Mouse (Mus musculus): ENCODE measurements at regions not wholly inside any gene's neighbourhood (a gene's known extent, or its start where the extent isn't known, plus 50 kb on each side); places are given as distances from the start of the nearest gene placed in this dataset.

- DNase-seq (ENCODE audit: low spot score), result no peak
Observed at GRCm38 (mm10) chr10:54601993-54602392, 525.6 kb upstream of the Man1a start.

GRCm38 (mm10) chr10:54595072-54595471 is 518.7 kb upstream of the Man1a start:
- no peak for DNase-seq (ENCODE audit: low spot score)

- peak; percentile 70 for DNase-seq (ENCODE audit: low spot score)
Observed at GRCm38 (mm10) chr10:54558636-54559035, 482.2 kb upstream of the Man1a start.

- no peak for DNase-seq (ENCODE audit: low spot score)
Observed at GRCm38 (mm10) chr10:54551734-54552397, 475.5 kb upstream of the Man1a start.

- DNase-seq (ENCODE audit: low spot score), result no peak
Observed at GRCm38 (mm10) chr10:54550665-54551064, 474.3 kb upstream of the Man1a start.

- no peak for DNase-seq (ENCODE audit: low spot score)
Observed at GRCm38 (mm10) chr10:54548977-54549376, 472.6 kb upstream of the Man1a start.

GRCm38 (mm10) chr10:54548526-54548925 is 472.1 kb upstream of the Man1a start:
- no peak for DNase-seq (ENCODE audit: low spot score)

GRCm38 (mm10) chr10:54532581-54532980 is 456.2 kb upstream of the Man1a start:
- DNase-seq (ENCODE audit: low spot score), result no peak

- no peak for DNase-seq (ENCODE audit: low spot score)
Observed at GRCm38 (mm10) chr10:54510776-54511175, 434.4 kb upstream of the Man1a start.

GRCm38 (mm10) chr10:54509766-54510165 is 433.4 kb upstream of the Man1a start:
- DNase-seq (ENCODE audit: low spot score), result no peak

Measured in retina, embryonic 14.5 days (tissue).